Mouse (Mus musculus) lung, postnatal 0 days (tissue): ENCODE data around the gene Cpne8.

Source experiments
- CTCF ChIP-seq: IDR thresholded peaks from 2 replicates; pipeline ENCODE4 v1.5.1; 2016; ENCODE audit warnings: antibody characterized with exemption, mild to moderate bottlenecking
- EP300 ChIP-seq: IDR thresholded peaks from 2 replicates; pipeline ENCODE4 v1.6.1; 2016; ENCODE audit warnings: antibody characterized with exemption, mild to moderate bottlenecking, control low read depth

- no peak for TF ChIP-seq CTCF
- no peak for TF ChIP-seq EP300
Measured at GRCm38 (mm10) chr15:90647011-90647577, 32.1 kb downstream of the Cpne8 start.
